Mouse (Mus musculus) left cerebral cortex, adult 2 months (tissue): ENCODE measurements around the gene Glrb. TPM values are rescaled to one million over a fixed set of nuclear protein-coding genes. Genes with fewer than 3 reads are reported as not detected.

Experiments
- DNase-seq, 2 experiments: peaks; one replicate each; pipeline ENCODE4 v3.0.0; 2021 to 2022; ENCODE audit warnings: low spot score in 2 of 2, mixed read lengths in 1 of 2; ENCODE audit errors: extremely low spot score in 1 of 2
- H3K27ac ChIP-seq: fragments of 200-600 bp; 2 replicates; pipeline ENCODE4 v1.8.1; 2022
- H3K4me3 ChIP-seq: fragments of 200-600 bp; 2 replicates; pipeline ENCODE4 v1.8.1; 2022
- CTCF ChIP-seq: fragments of 200-600 bp; IDR thresholded peaks from 2 replicates; pipeline ENCODE4 v1.8.1; 2022; ENCODE audit warnings: antibody characterized with exemption, mild to moderate bottlenecking, moderate library complexity
- intact Hi-C: fragments of 180-260 bp; cut with DNase I; formaldehyde crosslinking; loops from one replicate; pipeline ENCODE4 v1.15.1; 2025
- total RNA-seq, 2 experiments: library from RNA; stranded (reverse); gene quantifications; 2 replicates each; pipeline ENCODE4 v1.2.3; 2021

Gene Glrb
- total RNA-seq, 2 experiments from 2014 or later = 202 to 214 TPM

DNA sequence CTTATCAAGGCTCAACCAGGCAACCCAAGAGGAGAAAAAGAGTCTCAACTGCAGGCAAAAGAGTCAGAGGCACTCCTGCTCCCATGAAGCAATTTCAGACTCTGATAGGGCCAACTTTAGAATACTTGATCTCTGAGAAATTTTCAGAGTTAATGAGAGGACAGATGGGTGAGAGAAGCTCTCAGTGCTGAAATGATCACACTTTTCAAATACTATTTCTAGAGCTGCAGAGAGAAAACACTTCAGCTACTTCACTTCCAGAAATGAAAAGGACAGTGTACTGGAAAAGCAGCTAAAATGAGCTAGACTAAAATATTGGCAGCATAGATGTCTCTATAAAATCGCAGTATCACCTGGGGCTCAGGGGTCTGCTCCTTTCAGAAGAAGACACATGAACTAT lies 94.8 kb downstream of the Glrb start:
- no peak for TF ChIP-seq CTCF
- no peak for DNase-seq
- peak overlapping the region; percentile 44; the same call in 1 of the 2 replicates for H3K27ac ChIP-seq
- H3K4me3 ChIP-seq = no peak overlapping the region
- intact Hi-C loops = no loop called here

DNA sequence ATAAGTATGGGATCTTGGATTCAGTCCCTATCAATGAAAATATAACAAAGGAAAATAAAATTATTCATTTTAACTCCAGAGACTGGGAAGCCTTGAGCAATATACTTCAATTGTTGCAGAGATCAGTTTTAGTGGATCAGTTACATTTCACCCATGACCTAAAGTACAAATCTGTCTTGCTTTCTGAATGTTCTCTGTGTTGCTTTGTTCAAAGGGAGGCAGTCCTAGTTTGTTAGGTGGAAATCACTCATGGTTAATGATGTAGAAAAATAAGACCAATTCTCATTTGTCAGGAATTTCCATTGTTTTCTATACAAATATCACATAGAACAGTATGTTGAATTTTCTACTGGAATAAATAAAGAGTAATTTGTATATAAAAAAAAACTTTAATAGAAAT lies 99.7 kb downstream of the Glrb start:
- no peak for TF ChIP-seq CTCF
- intact Hi-C loops = no loop called here

DNA sequence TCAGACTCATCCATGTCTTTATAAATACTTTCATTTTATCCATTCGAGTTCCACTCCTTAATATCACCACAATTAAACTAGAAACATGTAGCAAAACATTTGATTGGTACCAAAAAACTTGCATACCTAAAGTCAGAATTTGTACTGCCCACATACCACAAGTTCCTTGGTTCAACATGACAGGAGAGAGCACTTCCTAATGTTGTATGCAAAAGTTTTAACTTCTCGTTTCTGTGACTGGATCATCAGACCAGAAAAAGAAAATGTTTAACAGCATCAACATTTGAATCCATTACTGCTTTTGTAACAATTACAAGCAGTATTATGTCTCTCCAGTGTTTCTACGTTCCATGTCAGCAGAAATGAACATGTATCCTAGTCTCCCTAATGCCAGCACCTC lies 101.2 kb downstream of the Glrb start:
- no peak for DNase-seq
- intact Hi-C loops = no loop called here
- Histone ChIP-seq H3K27ac (no peak overlapping the region), H3K4me3 (no peak overlapping the region)
- no peak for TF ChIP-seq CTCF

More for the DNA sequence above, 99.7 kb downstream of the Glrb start:
- H3K27ac ChIP-seq = no peak overlapping the region
- H3K4me3 ChIP-seq = no peak overlapping the region
- no peak for DNase-seq

DNA sequence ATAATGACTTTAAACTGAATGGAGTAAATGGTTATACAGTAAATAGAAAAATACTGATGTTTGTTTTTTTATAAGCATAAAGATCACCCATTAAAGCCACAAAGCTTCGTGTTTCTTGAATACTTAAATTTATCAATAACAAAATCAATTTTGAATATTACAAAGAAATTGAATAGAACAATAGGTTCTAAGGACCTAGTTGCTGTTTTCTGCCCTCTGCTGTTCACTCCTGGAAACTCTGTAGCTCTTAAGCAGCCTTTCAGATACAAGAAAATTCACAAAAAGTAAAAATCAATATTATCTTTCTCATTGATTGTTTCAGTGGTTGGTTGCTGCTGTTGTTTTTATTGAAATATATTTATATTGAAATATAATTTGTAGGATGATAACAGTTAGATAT lies 108.1 kb downstream of the Glrb start:
- peak; percentile 73 for TF ChIP-seq CTCF
- no peak overlapping the region for H3K4me3 ChIP-seq
- DNase-seq = no peak
- no peak overlapping the region for H3K27ac ChIP-seq
- intact Hi-C loops = loop anchor here (1.0 to 10.0 kb wide), 3 partner anchors 381 to 951 kb away; partner anchors contain the start of gene Tmem144

DNA sequence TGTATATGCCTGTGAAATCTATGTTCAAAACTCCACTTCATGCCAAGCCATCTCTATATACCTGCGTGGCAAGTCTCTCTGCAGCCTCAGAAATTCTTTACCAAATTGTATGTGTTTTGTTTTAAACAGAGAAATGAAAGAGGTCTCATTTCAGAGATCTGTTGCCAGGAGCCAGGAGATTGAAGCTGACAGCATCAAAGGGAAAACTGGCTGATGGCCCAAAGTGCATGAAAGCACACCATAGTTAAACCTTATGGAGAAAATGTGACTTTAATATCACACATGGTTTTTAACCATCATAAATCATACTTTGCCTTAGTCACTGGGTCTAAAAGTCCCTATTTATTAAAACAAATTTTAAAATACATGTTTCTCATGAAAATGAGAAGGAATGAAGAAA lies 109.6 kb downstream of the Glrb start:
- TF ChIP-seq CTCF = no peak
- no peak for DNase-seq
- intact Hi-C loops = loop anchor here (2.0 to 10.0 kb wide), 9 partner anchors 77 to 1123 kb away; partner anchors contain the start of genes Glrb, Pdgfc and Tmem144
- Histone ChIP-seq H3K4me3 (no peak overlapping the region), H3K27ac (peak overlapping the region; percentile 93)

DNA sequence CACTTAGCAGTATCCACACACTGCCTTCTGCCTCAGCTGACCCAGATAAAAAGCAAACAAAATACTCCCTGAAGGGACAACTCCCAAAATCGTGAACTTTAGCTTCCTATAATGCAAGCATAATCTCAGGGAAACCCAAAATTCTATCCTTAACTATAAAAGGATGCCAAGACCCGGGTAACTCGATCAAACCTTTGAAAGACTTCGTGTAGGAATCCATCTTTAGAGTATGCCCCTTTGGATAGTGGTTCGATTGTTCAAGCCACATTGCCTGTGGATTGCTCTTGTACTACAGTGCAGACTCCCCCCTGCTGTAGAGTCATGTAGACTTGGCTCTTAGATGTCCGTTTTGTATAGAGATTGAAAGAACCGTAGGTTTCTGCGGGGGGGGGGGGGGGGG lies 110.2 kb downstream of the Glrb start:
- no peak for DNase-seq
- intact Hi-C loops = loop anchor here (2.0 to 10.0 kb wide), 9 partner anchors 76 to 1124 kb away; partner anchors contain the start of genes Glrb, Pdgfc and Tmem144
- Histone ChIP-seq H3K4me3 (peak overlapping the region; percentile 86), H3K27ac (peak overlapping the region; percentile 93)
- no peak for TF ChIP-seq CTCF

DNA sequence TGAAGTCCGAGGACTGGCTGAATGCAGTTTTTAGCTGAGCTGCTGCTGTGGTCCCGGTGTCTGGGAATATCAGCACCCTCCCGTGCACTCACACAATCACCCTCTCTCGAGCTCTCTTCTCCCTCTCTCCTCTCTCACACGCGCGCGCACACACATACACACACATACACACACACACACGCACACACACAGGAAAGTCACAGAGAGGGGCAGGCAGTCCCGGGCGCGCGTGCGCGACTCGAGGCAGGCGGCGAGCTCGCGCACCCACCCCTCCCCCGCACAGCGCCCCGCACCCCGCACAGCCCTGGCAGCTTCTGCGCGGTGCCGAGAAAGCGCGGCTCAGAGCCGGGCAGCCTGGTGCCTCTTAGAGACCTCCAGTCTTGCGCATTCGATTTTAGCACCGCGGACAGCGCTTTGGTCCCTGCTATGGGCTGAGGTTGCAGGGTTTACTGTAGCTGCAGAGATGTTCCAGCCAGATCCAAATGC lies 110.8 kb downstream of the Glrb start, which contains the start of gene Gria2:
Gene Gria2 (minus strand): TSS at position 240 of the 486 bp plus-strand sequence.
- intact Hi-C loops = loop anchor here (2.0 to 10.0 kb wide), 9 partner anchors 75 to 1125 kb away; partner anchors contain the start of genes Glrb, Pdgfc and Tmem144
- Histone ChIP-seq H3K4me3 (peak within 1 kb of the TSS; percentile 86), H3K27ac (peak within 1 kb of the TSS; percentile 93)
- TF ChIP-seq CTCF = no peak
- DNase-seq = peak; percentile 88 to 89

DNA sequence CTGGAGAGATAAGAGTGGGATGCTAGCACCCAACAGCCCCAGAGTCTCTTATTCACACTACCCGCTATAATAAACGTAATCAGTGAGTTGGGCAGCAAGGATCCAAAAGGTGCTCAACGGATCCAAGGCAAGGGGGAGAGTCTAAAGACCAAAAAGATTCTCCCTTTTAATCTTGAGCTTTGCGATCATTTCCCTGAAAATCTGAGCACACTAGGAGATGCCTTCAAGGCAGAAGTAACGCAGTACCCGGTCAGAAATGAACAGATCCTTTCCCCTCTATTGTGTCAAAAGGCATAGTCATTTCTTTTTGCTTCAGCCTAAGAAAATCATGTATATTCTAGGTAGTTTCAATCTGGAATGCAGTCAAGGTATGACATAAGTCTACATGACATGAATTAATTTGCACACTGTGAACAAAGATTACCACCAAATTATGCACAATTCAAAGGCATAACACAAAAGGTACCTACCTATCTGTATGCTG lies 111.6 kb downstream of the Glrb start:
- intact Hi-C loops = loop anchor here (2.0 to 10.0 kb wide), 11 partner anchors 75 to 1125 kb away; partner anchors contain the start of genes Glrb, Pdgfc and Tmem144
- no peak for TF ChIP-seq CTCF
- H3K27ac ChIP-seq = peak overlapping the region; percentile 93
- DNase-seq = no peak
- peak overlapping the region; percentile 86 for H3K4me3 ChIP-seq

DNA sequence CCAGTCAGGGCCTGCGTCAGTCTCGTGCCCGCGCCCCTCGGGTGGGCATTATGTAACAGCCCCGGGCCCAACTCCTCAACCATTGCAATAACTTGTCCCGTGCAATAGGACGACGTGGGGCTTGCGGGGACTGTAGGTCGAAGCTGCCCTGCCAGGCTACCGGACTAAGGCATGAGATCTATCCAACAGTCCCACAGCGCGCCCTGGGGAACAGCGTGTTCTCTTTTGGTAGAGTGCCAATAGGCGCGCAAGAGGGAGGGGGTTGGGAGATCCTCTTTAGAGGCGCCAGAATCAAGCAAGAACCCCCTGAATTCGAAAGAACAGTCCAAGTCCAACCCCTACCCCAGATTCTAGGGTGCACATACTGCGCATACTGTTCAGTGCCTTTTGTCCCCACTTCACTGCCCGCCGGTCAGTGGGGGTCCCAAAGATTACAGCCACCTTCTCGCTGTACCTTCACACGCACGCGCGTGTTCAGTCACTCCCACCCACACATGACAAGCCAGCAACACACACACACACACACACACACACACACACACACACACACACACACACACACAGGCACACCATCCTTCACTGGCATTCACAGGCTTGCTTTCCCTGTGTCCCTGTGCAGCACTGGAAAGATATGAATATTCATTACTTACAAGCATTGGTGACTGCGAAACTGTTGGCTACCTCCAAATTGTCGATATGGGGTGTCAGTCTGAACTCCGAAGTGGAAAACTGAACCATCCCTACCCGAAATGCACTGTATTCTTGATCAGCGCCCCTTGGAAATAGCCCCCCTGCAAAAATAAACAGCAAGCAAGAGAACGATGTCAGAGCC lies 112.2 kb downstream of the Glrb start:
- H3K4me3 ChIP-seq = peak overlapping the region; percentile 86
- no peak for TF ChIP-seq CTCF
- intact Hi-C loops = loop anchor here (2.0 to 10.0 kb wide), 10 partner anchors 74 to 1126 kb away; partner anchors contain the start of genes Pdgfc and Tmem144

DNA sequence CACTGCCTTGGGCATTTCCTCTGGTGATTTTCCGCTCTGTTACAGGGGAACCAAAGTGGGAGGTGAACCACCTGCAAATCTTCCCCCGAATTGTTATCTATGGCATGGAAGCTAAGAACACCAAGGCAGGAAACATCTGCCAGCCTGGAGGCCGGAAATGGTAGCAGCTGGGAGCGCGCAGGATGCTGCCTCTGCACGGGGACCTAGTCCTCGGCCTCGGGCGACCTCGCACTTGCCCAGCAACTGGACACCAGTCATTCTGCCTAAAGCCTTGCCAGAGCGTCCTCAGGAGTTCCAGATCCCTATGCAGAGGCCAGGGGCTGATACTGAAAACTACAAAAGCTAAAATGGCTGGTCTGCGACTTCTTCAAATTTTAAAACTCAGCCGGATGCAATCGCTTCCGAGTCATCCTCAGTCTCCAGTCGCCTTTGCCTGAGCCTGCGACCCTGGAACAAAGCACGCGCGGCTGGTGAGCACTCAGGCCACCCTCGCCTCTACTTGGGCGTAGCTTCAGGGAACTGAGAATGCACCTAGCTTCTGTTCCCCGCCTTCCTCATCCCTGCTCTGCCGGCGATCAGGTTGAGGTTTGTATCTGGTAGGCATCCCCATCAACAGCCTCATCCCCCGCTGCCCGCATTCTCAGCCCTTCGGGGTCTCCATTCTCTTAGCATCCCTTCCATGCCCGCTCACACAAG lies 113.0 kb downstream of the Glrb start:
- TF ChIP-seq CTCF = no peak; the same call in 1 of the 2 replicates
- Histone ChIP-seq H3K4me3 (peak overlapping the region; percentile 86), H3K27ac (peak overlapping the region; percentile 93)
- peak; percentile 53 to 69 for DNase-seq
- intact Hi-C loops = loop anchor here (2.0 to 10.0 kb wide), 10 partner anchors 73 to 1127 kb away; partner anchors contain the start of genes Pdgfc and Tmem144

More for the DNA sequence above, 112.2 kb downstream of the Glrb start:
- peak overlapping the region; percentile 93 for H3K27ac ChIP-seq
- DNase-seq = peak; percentile 69 to 75

DNA sequence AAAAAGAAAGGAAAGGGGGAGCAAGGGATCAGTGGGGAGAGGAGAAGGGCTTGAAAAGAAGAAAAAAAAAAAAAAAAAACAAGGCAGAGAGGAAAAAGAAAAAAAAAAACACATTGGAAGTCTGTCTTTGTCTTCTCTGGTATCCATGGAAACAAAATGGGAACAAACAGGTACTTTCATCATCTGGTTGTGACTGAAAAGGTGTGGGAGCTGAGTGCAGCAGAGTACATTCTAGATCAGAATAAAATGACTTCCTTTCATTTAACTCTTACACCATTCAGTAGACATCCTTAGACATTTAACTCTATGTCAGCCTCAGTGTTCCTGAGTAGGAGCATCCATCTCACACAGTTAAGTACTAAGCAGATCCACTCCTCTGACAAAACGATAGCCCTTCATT lies 115.5 kb downstream of the Glrb start:
- no peak for DNase-seq
- no peak for TF ChIP-seq CTCF
- Histone ChIP-seq H3K4me3 (peak overlapping the region; percentile 86), H3K27ac (peak overlapping the region; percentile 0)
- intact Hi-C loops = no loop called here
